Mouse (Mus musculus) thymus, postnatal 4 days (tissue): Measurements from ENCODE around the gene Gypa.

Source experiments
- DNase-seq: peaks from one replicate; pipeline ENCODE4 v3.0.0; 2021

Gene Gypa

DNA sequence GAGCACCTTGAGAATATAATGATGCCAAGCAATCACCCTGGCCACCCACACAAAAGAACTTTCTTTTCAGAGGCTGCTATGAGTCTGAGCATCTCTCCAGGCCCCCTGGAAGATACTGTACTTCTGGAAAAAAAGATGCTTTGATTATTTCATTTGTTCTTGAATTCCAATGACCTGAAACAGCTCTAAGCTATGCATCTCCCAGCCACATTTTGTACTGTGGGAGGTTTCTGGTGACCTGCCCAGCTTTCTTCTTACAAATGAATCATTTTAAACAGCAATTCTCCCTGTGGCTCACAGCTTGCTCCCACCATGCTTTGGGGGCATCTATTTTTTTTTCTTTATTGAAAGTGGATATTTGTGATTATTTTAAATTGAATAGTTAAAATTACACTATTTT is 56.9 kb downstream of the Gypa start:
- no peak for DNase-seq

DNA sequence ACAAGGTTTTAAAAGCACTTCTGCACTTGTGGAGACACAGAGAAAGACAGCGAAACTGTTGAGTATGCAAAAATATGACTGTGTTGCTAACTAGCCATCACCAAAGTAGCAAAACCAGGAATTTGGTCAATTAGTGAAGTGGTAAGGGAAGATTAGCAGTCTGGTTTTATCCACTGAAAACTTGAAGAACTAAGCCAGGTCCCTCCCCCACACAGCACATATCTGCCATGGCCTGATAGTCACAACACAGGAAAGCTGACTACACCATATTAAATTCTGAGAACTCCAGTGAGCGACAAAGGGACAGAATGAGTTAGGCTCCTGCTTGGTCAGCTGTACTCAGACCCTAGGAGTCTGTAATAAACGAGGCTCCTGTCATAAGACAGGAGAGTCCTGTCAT is 57.7 kb downstream of the Gypa start:
- no peak for DNase-seq

GRCm38 (mm10) chr8:80554991-80555390 is 61.4 kb downstream of the Gypa start:
- DNase-seq, result no peak
